Mouse (Mus musculus) cerebellum, postnatal 4 days (tissue): ENCODE results near the gene Clta.
A peak's percentile ranks its signal among the peaks of the same experiment; 100 is the strongest.

ENCODE experiments used
- DNase-seq, 2 experiments: peaks; one replicate each; pipeline ENCODE4 v3.0.0; 2022; ENCODE audit warnings: low spot score in 2 of 2, mixed read lengths in 1 of 2

Clta gene

DNA sequence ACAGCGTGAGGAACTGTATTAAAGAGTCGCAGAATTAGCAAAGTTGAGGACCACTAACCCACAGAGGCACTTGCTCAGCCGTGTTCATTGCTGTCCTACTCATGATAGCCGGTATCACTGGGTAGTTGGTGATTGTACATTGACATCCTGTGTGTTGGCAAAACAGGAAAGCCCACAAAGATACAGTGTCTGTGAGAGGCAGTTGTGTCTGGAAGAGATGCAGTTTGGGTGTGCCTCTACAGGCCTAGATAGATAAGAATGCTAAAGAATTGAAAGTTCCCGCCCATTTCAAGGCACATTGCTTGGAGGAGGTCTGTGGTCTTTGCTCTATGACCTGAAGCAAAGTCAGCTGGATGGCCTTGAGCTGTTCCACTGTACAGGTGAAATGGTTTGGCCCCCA, at the start of gene Clta:
Clta (plus strand) TSS at position 327 of the 400 bp plus-strand sequence.
- DNase-seq = no peak

- DNase-seq = peak; percentile 82 to 83
Observed at GRCm38 (mm10) chr4:43957292-43957845, 46.9 kb upstream of the Clta start, which contains the start of gene Glipr2. Gene Glipr2, plus strand, starts transcription at chr4:43957401.

DNA sequence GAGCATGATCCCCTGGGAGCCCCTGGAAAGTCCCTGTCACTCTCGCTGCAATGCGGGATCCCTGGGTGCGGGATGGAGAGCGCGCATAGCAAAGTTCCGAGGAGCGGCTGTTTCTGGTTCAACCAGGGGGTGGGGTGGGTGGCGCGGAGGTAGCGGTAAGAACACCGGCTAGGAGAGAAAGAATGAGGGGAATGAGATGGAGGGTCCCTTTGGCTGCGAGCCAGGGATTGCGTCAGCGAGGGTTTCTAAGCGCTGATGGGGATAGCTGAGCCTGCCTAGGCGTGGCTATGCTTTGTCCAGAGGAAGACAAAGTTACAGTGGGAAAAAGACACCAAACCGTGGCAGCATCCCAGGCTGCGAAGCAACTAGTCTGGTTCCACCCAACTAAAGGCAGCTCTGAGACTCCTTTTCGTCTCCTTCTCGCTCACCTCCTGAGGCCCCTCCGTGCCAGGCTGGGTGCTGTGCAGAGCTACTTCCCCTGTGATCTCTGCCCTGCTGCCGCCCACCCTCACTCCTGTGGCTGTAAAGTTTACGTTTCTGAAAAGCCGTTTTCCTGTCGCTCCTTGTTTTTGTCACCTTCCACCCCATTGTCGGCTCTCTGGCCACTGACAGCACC, 46.3 kb upstream of the Clta start:
- peak in 1 of 2 experiments; percentile 63 for DNase-seq

- DNase-seq = no peak
Observed at GRCm38 (mm10) chr4:43959523-43960179, 44.6 kb upstream of the Clta start.

GRCm38 (mm10) chr4:43960207-43960606, 44.0 kb upstream of the Clta start:
- no peak for DNase-seq

GRCm38 (mm10) chr4:43964326-43964833, 39.9 kb upstream of the Clta start:
- DNase-seq = no peak

DNA sequence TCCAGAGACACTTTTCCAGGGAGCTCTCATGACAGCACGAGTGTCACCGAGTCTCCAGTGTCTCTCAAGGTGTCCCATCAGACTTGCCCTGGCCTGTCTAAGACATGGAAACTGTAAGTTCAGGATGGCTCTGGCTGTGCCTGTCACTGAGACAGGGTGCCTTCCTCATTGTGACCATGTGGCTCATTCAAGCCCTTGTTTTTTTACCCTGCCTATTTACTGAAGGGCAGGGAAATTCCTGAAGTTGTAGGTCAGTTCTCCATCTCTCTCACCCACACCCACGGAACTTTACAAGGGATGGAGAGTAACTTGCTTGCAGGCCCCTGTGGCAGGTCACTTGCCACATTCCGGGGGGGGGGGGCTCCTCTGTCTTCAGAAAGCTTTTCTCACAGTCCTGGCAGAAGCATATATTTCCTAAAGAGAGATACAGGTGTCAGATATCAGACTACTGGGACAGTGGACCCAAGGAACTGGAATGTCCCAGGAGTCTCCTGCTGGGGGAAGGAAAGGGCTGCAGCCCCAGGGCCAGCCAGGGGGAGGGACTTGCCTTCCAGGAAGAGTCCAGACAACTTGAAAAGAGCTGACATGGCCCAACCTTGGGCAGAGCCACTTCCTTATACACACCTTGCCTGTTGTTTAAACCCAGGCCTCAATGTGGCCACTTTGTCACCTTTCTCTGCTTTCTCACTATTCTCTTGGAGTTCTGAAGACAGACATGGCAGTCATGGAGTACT, 39.1 kb upstream of the Clta start:
- DNase-seq = no peak

DNA sequence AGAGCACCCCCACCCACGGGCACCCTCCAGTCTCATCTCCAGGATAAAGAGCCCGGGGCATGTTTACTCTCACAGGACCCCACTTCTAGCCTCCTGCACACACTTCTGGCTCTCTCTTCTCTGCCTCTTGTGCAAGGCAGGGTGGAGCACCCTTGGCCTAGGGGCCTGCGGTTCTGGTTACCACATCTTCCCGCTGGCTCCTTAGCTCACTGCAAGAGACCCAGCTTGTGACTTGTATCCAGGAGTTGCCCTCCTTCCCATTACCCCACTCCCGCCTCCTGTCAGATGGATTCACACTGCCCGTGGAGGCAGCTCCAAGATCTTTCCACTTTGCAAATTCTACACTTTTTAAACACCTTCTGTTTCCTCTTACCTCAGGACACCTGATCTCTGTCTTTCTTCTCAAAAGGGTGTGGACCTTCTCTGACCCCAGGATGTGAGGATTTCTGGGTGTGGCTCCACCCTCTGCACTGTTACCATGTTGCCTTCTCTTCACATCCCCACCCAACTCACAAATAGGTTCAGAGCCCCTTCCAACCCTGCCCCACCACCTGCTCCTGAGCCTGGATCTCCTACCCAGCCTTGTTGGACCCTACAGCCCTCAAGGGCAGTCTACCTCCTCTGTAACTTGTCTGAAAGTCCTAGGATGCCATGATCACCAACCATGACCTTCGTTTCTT, 38.3 kb upstream of the Clta start:
- DNase-seq = no peak

DNA sequence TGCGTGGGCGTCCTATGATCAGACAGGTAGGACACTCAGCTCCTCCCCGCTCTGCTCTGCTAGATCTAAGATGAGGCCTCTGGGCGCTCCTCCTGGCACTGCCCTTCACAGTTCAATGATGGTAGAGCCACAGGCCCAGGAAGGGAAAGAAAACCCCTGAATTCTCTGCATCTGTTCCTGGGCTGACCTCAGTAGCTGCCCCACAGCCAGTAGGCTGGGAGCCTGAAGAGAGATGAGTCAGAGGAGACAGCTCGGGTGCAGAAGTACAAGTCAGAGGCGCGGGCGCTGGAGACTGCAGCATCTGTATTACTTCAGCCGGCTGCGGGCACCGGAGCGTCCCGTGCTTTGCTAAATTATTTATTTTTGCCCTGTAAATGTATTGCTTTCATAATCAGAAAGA, 35.6 kb upstream of the Clta start:
- DNase-seq = peak; percentile 39 to 56

DNA sequence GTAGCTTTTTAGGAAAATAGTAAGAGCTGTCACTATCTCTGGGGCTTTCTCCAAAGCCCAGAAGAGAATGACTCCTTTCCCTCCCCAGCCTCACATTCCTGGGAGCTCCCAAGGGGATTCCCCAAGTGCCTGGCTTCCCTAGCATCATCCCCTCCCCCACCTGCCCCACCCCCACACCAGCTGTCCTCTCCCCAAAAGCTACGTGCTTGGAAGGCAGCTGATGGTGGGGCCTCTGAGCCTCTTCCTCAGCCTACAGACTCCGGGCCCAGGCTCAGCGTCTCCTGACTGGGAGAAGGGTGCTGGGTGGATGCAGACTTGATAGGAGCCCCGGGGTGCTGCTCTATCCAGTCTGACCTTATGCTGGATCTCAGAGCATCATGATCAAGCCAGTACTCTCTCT, 34.9 kb upstream of the Clta start:
- DNase-seq = no peak

DNA sequence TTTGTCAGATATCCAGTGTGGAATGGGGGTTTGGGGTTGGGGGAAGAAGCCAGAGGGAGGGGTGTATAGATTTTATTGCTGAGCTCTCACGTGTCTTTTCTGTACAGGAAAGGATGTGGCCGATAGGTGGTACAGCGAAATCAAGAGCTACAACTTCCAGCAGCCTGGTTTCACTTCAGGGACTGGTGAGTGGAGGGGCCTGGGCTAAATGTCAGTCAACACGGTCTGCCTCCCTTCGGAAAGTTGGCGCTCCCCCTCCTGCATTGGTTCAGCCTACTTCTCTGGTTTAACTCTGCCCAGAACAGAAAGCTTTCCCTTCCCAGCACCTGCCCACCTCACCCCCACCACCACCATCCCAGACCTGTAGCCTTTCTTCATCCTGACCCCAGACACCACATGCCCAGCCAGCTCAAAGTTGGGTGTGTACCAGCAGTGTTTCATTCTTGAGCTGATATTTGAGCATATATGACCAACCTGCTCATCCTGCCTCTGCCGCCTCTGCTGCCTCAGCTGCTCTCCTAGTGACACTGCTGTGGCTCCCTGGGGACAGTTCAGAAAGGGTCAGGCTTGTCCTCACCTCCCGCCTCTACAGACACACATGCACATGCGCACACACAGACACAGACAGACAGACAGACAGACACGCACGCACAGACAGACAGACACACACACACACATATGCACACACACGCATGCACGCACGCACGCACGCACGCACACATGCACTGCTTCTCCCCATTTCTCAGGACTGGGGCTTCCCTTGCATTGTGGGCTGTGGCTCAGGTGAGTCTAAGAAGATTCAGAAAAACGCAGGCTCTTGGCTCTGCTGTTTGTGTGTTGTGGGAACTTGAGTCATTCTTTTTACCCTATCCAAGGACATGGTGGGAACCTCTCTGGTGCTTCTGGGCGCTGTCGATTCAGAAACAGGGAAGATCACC, 33.6 kb upstream of the Clta start:
- no peak for DNase-seq

DNA sequence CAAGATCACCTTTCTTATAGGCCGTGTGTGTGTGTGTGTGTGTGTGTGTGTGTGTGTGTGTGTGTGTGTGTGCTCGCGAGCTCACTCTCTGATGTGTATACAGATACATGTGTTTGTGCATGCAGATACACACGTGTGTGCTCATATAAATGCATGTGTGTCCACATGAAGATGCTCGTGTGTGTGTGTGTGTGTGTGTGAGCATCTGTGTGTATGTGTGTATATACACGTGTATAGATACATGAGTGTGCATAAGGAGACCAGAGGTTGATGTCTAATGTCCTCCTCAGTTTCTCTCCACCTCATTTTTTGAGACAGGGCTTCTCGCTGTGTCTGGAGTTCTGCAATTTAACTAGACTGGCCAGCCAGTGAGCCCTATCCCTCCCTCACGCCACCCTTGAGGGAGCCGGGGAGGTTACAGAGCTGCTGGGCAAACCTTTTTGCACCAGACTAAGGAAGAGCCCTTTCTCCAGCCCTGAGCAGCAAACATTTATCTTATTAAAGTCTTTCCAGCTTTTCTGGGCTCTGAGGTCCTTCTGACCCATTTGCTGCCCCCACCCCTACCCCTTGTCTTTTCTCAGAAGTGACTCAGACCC, 32.6 kb upstream of the Clta start:
- DNase-seq = no peak

GRCm38 (mm10) chr4:43972137-43972591, 32.1 kb upstream of the Clta start:
- no peak for DNase-seq

DNA sequence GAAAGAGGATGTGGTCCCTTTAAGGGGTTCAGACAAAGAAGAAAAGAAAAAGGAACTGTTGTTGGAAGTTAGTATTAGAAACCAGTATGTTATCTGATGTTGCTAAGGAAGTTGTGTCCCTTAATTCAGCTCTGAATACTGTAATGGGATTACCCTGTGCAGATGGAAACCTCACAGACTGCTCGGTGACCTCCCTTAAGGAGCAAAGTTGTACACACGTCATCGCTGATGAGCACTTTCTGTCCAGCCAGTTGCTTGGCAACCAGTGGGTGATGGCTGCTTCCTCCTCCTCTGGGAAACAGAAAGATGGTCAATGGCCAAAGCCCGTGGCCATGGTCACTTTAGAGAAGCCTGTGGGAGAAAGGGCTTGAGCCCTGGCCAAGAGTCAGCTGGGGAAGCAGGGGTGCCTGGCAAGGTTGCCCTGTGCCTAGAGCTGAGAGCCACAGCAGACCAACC, 30.7 kb upstream of the Clta start:
- DNase-seq = peak in 1 of 2 experiments; percentile 23

- no peak for DNase-seq
Observed at GRCm38 (mm10) chr4:43974914-43975616, 29.2 kb upstream of the Clta start.

GRCm38 (mm10) chr4:43976223-43976740, 28.0 kb upstream of the Clta start:
- DNase-seq = no peak

- peak; percentile 18 to 26 for DNase-seq
Observed at GRCm38 (mm10) chr4:43978521-43979443, 25.5 kb upstream of the Clta start.

- DNase-seq = peak; percentile 56 to 91
Observed at GRCm38 (mm10) chr4:43979746-43980145, 24.5 kb upstream of the Clta start.
